Mouse (Mus musculus): ENCODE results near the gene Gps2. TPM values are rescaled to one million over a fixed set of nuclear protein-coding genes. Genes with fewer than 3 reads are reported as not detected.

Gps2 gene
- polyA plus RNA-seq (2015; fragmentation: Nextera tagmentation; extraction: Ambion mirVana): 79.6 and 92.2 TPM in 2 replicates

GRCm38 (mm10) chr11:69913554-69914371 is at the start of gene Gps2:
Gps2 (plus strand) TSS chr11:69913888.
- ATAC-seq (replicated peaks): peak; percentile 90
- WGBS: 2% methylated on average over 61 of the region's 61 CpGs

GRCm38 (mm10) chr11:69864138-69864860 is 49.4 kb upstream of the Gps2 start:
- no peaks in the 10 kb centered on the region for H3K27me3 ChIP-seq
- no peaks in the 10 kb centered on the region for H3K36me3 ChIP-seq
- no peak overlapping the region for H3K27ac ChIP-seq (replicated peaks)
- no peaks in the 10 kb centered on the region for H3K4me1 ChIP-seq
- WGBS: 40% methylated on average over 8 of the region's 8 CpGs
- H3K9me3 ChIP-seq: no peaks in the 10 kb centered on the region
- no peak overlapping the region for H3K4me3 ChIP-seq
- no peak overlapping the region for H3K4me2 ChIP-seq (replicated peaks)
- no peak overlapping the region for H3K9ac ChIP-seq (replicated peaks)
- no peak for ATAC-seq (replicated peaks)

More at GRCm38 (mm10) chr11:69913554-69914371, at the start of gene Gps2:
- Histone ChIP-seq H3K27ac (replicated peaks) (peak within 1 kb of the TSS; percentile 89), H3K36me3 (peaks cover 83% of the 10 kb centered on the region), H3K4me2 (replicated peaks) (peak within 1 kb of the TSS; percentile 91), H3K9ac (replicated peaks) (peak within 1 kb of the TSS; percentile 94), H3K4me1 (peaks cover 33% of the 10 kb centered on the region), H3K9me3 (no peaks in the 10 kb centered on the region), H3K4me3 (peak within 1 kb of the TSS; percentile 86), H3K27me3 (no peaks in the 10 kb centered on the region)

- no peak for ATAC-seq (replicated peaks)
- Histone ChIP-seq H3K27ac (replicated peaks) (no peak overlapping the region), H3K4me3 (no peak overlapping the region), H3K36me3 (no peaks in the 10 kb centered on the region), H3K27me3 (no peaks in the 10 kb centered on the region), H3K4me2 (replicated peaks) (no peak overlapping the region), H3K9me3 (no peaks in the 10 kb centered on the region), H3K4me1 (no peaks in the 10 kb centered on the region), H3K9ac (replicated peaks) (no peak overlapping the region)
- 81% methylated on average over 9 of the region's 9 CpGs for WGBS
These were observed 48.1 kb upstream of the Gps2 start for GRCm38 (mm10) chr11:69865561-69865960.

GRCm38 (mm10) chr11:69867335-69867734 is 46.4 kb upstream of the Gps2 start:
- H3K9ac ChIP-seq (replicated peaks): no peak overlapping the region
- H3K4me2 ChIP-seq (replicated peaks): no peak overlapping the region
- H3K4me3 ChIP-seq: no peak overlapping the region
- H3K9me3 ChIP-seq: no peaks in the 10 kb centered on the region
- H3K27ac ChIP-seq (replicated peaks): no peak overlapping the region
- H3K36me3 ChIP-seq: no peaks in the 10 kb centered on the region
- no peaks in the 10 kb centered on the region for H3K27me3 ChIP-seq
- ATAC-seq (replicated peaks): no peak
- no peaks in the 10 kb centered on the region for H3K4me1 ChIP-seq
- 72% methylated on average over 9 of the region's 9 CpGs for WGBS

GRCm38 (mm10) chr11:69870289-69871069 is 43.2 kb upstream of the Gps2 start:
- H3K27me3 ChIP-seq: no peaks in the 10 kb centered on the region
- no peaks in the 10 kb centered on the region for H3K9me3 ChIP-seq
- no peaks in the 10 kb centered on the region for H3K36me3 ChIP-seq
- no peak overlapping the region for H3K4me3 ChIP-seq
- H3K4me2 ChIP-seq (replicated peaks): no peak overlapping the region
- no peaks in the 10 kb centered on the region for H3K4me1 ChIP-seq
- ATAC-seq (replicated peaks): no peak
- WGBS: 98% methylated on average over 2 of the region's 2 CpGs
- H3K9ac ChIP-seq (replicated peaks): no peak overlapping the region
- H3K27ac ChIP-seq (replicated peaks): no peak overlapping the region

- 90% methylated on average over 7 of the region's 7 CpGs for WGBS
- no peak for ATAC-seq (replicated peaks)
- no peaks in the 10 kb centered on the region for H3K36me3 ChIP-seq
- H3K4me3 ChIP-seq: no peak overlapping the region
- H3K4me1 ChIP-seq: peaks cover under 1% of the 10 kb centered on the region; the same call in 1 of the 2 replicates
- H3K9ac ChIP-seq (replicated peaks): no peak overlapping the region
- H3K4me2 ChIP-seq (replicated peaks): no peak overlapping the region
- no peaks in the 10 kb centered on the region for H3K27me3 ChIP-seq
- no peak overlapping the region for H3K27ac ChIP-seq (replicated peaks)
- H3K9me3 ChIP-seq: no peaks in the 10 kb centered on the region
These were observed 41.9 kb upstream of the Gps2 start for GRCm38 (mm10) chr11:69871822-69872221.

- Histone ChIP-seq H3K27me3 (no peaks in the 10 kb centered on the region), H3K4me2 (replicated peaks) (no peak overlapping the region), H3K9ac (replicated peaks) (no peak overlapping the region), H3K36me3 (no peaks in the 10 kb centered on the region), H3K27ac (replicated peaks) (no peak overlapping the region), H3K4me1 (peaks cover 6% of the 10 kb centered on the region), H3K4me3 (no peak overlapping the region), H3K9me3 (no peaks in the 10 kb centered on the region)
- WGBS: 76% methylated on average over 4 of the region's 4 CpGs
- ATAC-seq (replicated peaks): no peak
These were observed 41.2 kb upstream of the Gps2 start for GRCm38 (mm10) chr11:69872451-69872850.

- Histone ChIP-seq H3K27ac (replicated peaks) (no peak overlapping the region), H3K4me3 (no peak overlapping the region), H3K36me3 (no peaks in the 10 kb centered on the region), H3K4me1 (peaks cover 13% of the 10 kb centered on the region), H3K27me3 (peaks cover 8% of the 10 kb centered on the region; the same call in 1 of the 2 replicates), H3K9ac (replicated peaks) (no peak overlapping the region), H3K9me3 (no peaks in the 10 kb centered on the region), H3K4me2 (replicated peaks) (no peak overlapping the region)
- 69% methylated on average over 7 of the region's 7 CpGs for WGBS
- ATAC-seq (replicated peaks): no peak
These were observed 37.5 kb upstream of the Gps2 start for GRCm38 (mm10) chr11:69876186-69876585.

- no peak overlapping the region for H3K9ac ChIP-seq (replicated peaks)
- H3K4me3 ChIP-seq: 0 out of 2 replicates have a peak overlapping the region, but pooled peaks have one; percentile 2
- H3K36me3 ChIP-seq: no peaks in the 10 kb centered on the region
- H3K4me2 ChIP-seq (replicated peaks): peak overlapping the region; percentile 31
- WGBS: under 1% methylated on average over 12 of the region's 12 CpGs
- 0 out of 2 replicates have a peak, but pooled peaks have one; percentile 42 for ATAC-seq (replicated peaks)
- no peak overlapping the region for H3K27ac ChIP-seq (replicated peaks)
- no peaks in the 10 kb centered on the region for H3K9me3 ChIP-seq
- H3K4me1 ChIP-seq: peaks cover 17% of the 10 kb centered on the region
- peaks cover 15% of the 10 kb centered on the region for H3K27me3 ChIP-seq
These were observed 36.8 kb upstream of the Gps2 start for GRCm38 (mm10) chr11:69876867-69877266.

GRCm38 (mm10) chr11:69877878-69878277 is 35.8 kb upstream of the Gps2 start, which contains the start of gene Tmem95:
Tmem95 (minus strand) TSS chr11:69878018.
- ATAC-seq (replicated peaks): no peak
- 0 out of 2 replicates have a peak within 1 kb of the TSS, but pooled peaks have one; percentile 2 for H3K4me3 ChIP-seq
- no peaks in the 10 kb centered on the region for H3K9me3 ChIP-seq
- H3K36me3 ChIP-seq: no peaks in the 10 kb centered on the region
- peaks cover 19% of the 10 kb centered on the region for H3K27me3 ChIP-seq
- H3K4me2 ChIP-seq (replicated peaks): peak within 1 kb of the TSS; percentile 31
- no peak within 1 kb of the TSS for H3K9ac ChIP-seq (replicated peaks)
- WGBS: 87% methylated on average over 11 of the region's 11 CpGs
- peaks cover 17% of the 10 kb centered on the region for H3K4me1 ChIP-seq
- no peak within 1 kb of the TSS for H3K27ac ChIP-seq (replicated peaks)

- H3K36me3 ChIP-seq: no peaks in the 10 kb centered on the region
- H3K9ac ChIP-seq (replicated peaks): no peak overlapping the region
- ATAC-seq (replicated peaks): no peak
- H3K4me1 ChIP-seq: peaks cover 17% of the 10 kb centered on the region
- H3K27me3 ChIP-seq: peaks cover 19% of the 10 kb centered on the region
- no peaks in the 10 kb centered on the region for H3K9me3 ChIP-seq
- no peak overlapping the region for H3K27ac ChIP-seq (replicated peaks)
- no peak overlapping the region for H3K4me3 ChIP-seq
- H3K4me2 ChIP-seq (replicated peaks): no peak overlapping the region
- WGBS: 85% methylated on average over 3 of the region's 3 CpGs
These were observed 35.3 kb upstream of the Gps2 start for GRCm38 (mm10) chr11:69878399-69878798.
